Mouse (Mus musculus) liver, embryonic 11.5 days (tissue): ENCODE measurements around the gene Fsip1. TPM values are rescaled to one million over a fixed set of nuclear protein-coding genes. Genes with fewer than 3 reads are reported as not detected.
A peak's percentile ranks its signal among the peaks of the same experiment; 100 is the strongest.

Experiments
- ATAC-seq: fragments of 200-750 bp; cut with Nextera tagmentation; replicated peaks from 2 replicates; pipeline ENCODE4 v1.8.0; 2017; ENCODE audit warnings: moderate number of reproducible peaks, mild to moderate bottlenecking, moderate TSS enrichment, moderate library complexity; ENCODE audit not compliant: low FRiP score
- DNase-seq: peaks from one replicate; pipeline ENCODE4 v3.0.0-alpha.2; 2017; ENCODE audit warnings: low spot score
- H3K27ac ChIP-seq: fragments of 300-500 bp; sonication (generic); 2 replicates; pipeline ENCODE4 v1.5.1; 2014; ENCODE audit warnings: mild to moderate bottlenecking, low read depth, low read length, control low read depth
- H3K27me3 ChIP-seq: fragments of 300-500 bp; sonication (generic); replicated peaks from 2 replicates; pipeline ENCODE4 v1.6.1; 2014; ENCODE audit warnings: low read length, mixed read lengths; ENCODE audit not compliant: control insufficient read depth, insufficient read depth
- H3K36me3 ChIP-seq: fragments of 300-500 bp; sonication (generic); 2 replicates; pipeline ENCODE4 v1.6.1; 2014; ENCODE audit warnings: mild to moderate bottlenecking, low read length, moderate library complexity, mixed read lengths; ENCODE audit not compliant: control insufficient read depth, insufficient read depth
- H3K4me1 ChIP-seq: fragments of 300-500 bp; sonication (generic); replicated peaks from 2 replicates; pipeline ENCODE4 v1.6.1; 2014; ENCODE audit warnings: low read length, mixed read lengths; ENCODE audit not compliant: control insufficient read depth, insufficient read depth
- H3K4me2 ChIP-seq: fragments of 300-500 bp; sonication (generic); 2 replicates; pipeline ENCODE4 v1.6.1; 2014; ENCODE audit warnings: mild to moderate bottlenecking, control low read depth, moderate library complexity
- H3K4me3 ChIP-seq: fragments of 300-500 bp; sonication (generic); 2 replicates; pipeline ENCODE4 v1.5.1; 2014; ENCODE audit warnings: low read depth, low read length, control low read depth
- H3K9ac ChIP-seq: fragments of 300-500 bp; sonication (generic); 2 replicates; pipeline ENCODE4 v1.6.1; 2014; ENCODE audit warnings: low read depth, low read length, control low read depth
- H3K9me3 ChIP-seq: fragments of 300-500 bp; sonication (generic); 2 replicates; pipeline ENCODE4 v1.6.1; 2016; ENCODE audit warnings: low read length, inconsistent platforms, mixed read lengths; ENCODE audit not compliant: control insufficient read depth
- WGBS: fragments of 180-500 bp; shearing (Covaris S2); extraction: QIAGEN DNeasy Blood & Tissue Kit; methylation state at CpG from one replicate; pipeline ENCODE4 v1.1.7; 2014; 5-methylcytosine and 5-hydroxymethylcytosine counted together
- polyA plus RNA-seq: library from polyadenylated mRNA; unstranded; fragments of >200 nt; fragmentation: Nextera tagmentation; extraction: Ambion mirVana; gene quantifications from 2 replicates; pipeline ENCODE4 v1.2.1, GENCODE M21; 2014

The Fsip1 gene
- polyA plus RNA-seq, 1 experiment from 2014 or later, result 0.29 TPM

GRCm38 (mm10) chr2:118205991-118206585 is 50.7 kb downstream of the Fsip1 start:
- Histone ChIP-seq H3K36me3 (no peaks in the 10 kb centered on the region), H3K9me3 (no peaks in the 10 kb centered on the region), H3K27me3 (no peaks in the 10 kb centered on the region), H3K4me2 (no peak overlapping the region), H3K27ac (no peak overlapping the region), H3K4me1 (no peaks in the 10 kb centered on the region), H3K4me3 (no peak overlapping the region), H3K9ac (no peak overlapping the region)
- DNase-seq (no peak), ATAC-seq (no peak)
- 43% methylated on average over 8 of the region's 8 CpGs for WGBS

DNA sequence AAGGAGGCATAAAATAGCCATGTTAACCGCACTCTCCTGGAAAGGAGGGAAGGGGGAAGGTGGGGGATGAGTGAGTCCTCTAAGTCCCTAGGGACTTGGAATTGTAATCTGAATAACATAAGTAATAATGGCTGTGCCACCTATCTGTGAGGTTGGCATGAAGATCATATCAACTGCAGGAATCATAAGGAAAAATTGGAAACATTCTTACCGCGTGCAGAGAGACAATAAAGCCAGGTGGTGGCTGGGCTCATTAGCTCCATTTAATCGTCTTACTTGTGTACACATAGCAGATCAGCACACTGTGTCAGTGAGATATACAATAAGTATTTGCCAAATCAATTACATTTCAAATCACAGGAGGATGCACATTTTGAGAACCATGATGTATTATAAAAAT is 52.1 kb downstream of the Fsip1 start:
- WGBS, result 85% methylated on average over 4 of the region's 4 CpGs
- H3K27me3 ChIP-seq, result no peaks in the 10 kb centered on the region
- no peak overlapping the region for H3K4me3 ChIP-seq
- no peaks in the 10 kb centered on the region for H3K9me3 ChIP-seq
- no peaks in the 10 kb centered on the region for H3K4me1 ChIP-seq
- DNase-seq, result no peak
- no peak for ATAC-seq
- no peaks in the 10 kb centered on the region for H3K36me3 ChIP-seq
- H3K27ac ChIP-seq, result no peak overlapping the region
- no peak overlapping the region for H3K9ac ChIP-seq
- H3K4me2 ChIP-seq, result no peak overlapping the region

DNA sequence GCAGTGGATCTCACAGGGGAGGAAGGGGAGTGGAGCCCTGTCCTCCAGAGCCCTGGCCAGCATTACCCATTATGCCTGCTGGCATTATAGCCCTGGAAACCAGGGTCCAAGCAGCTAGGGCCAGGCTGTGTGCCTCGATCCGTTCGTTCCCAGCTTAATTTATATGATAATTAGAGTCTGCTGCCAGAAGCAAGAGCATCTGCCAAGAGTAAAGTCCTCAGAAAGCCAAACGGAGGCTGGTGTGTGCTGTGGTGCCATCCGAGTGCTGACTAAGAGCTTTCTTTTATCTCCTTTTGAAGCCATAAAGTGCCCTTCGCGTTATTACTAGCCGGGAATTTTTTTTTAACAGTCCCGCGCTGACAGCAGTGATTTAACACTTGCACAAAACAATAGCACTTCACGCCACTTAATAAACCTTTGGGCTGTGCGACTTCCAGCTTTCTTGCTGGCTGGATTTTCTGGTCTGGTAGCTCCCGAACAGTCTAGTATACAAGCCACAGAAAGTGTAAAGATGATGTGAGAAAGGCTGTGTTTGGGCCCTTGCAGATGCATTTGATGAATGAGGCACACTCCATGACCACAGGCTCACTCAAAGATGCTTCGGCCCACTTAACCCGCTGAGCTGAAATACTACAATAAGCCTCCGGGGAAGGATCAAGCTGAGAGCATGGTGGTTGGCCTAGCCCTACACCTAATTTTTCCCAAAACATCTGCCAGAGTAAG is 52.9 kb downstream of the Fsip1 start:
- no peak overlapping the region for H3K4me3 ChIP-seq
- no peak overlapping the region for H3K9ac ChIP-seq

GRCm38 (mm10) chr2:118202934-118203333 is 53.8 kb downstream of the Fsip1 start:
- WGBS, result 64% methylated on average over 2 of the region's 2 CpGs
- ATAC-seq, result no peak
- no peak for DNase-seq
- no peak overlapping the region for H3K9ac ChIP-seq
- H3K4me1 ChIP-seq, result no peaks in the 10 kb centered on the region
- no peak overlapping the region for H3K4me2 ChIP-seq
- H3K4me3 ChIP-seq, result no peak overlapping the region
- H3K36me3 ChIP-seq, result no peaks in the 10 kb centered on the region
- no peaks in the 10 kb centered on the region for H3K27me3 ChIP-seq
- no peaks in the 10 kb centered on the region for H3K9me3 ChIP-seq
- H3K27ac ChIP-seq, result no peak overlapping the region

More for the DNA sequence above, 52.9 kb downstream of the Fsip1 start:
- Histone ChIP-seq H3K4me1 (no peaks in the 10 kb centered on the region), H3K36me3 (no peaks in the 10 kb centered on the region), H3K27me3 (no peaks in the 10 kb centered on the region), H3K9me3 (no peaks in the 10 kb centered on the region), H3K4me2 (no peak overlapping the region), H3K27ac (no peak overlapping the region)
- 43% methylated on average over 16 of the region's 16 CpGs for WGBS
- DNase-seq (no peak), ATAC-seq (no peak)

- H3K4me3 ChIP-seq, result no peak overlapping the region
- H3K4me2 ChIP-seq, result no peak overlapping the region
- no peak; the same call in 1 of the 2 replicates for ATAC-seq
- H3K27ac ChIP-seq, result no peak overlapping the region
- H3K27me3 ChIP-seq, result no peaks in the 10 kb centered on the region
- no peaks in the 10 kb centered on the region for H3K4me1 ChIP-seq
- H3K36me3 ChIP-seq, result no peaks in the 10 kb centered on the region
- DNase-seq, result no peak
- no peaks in the 10 kb centered on the region for H3K9me3 ChIP-seq
- no peak overlapping the region for H3K9ac ChIP-seq
Observed at GRCm38 (mm10) chr2:118201983-118202382, 54.8 kb downstream of the Fsip1 start.

- ATAC-seq (0 out of 2 replicates have a peak, but pooled peaks have one; percentile 47), DNase-seq (peak; percentile 58)
- 11% methylated on average over 5 of the region's 5 CpGs for WGBS
- no peak overlapping the region for H3K4me3 ChIP-seq
- H3K9me3 ChIP-seq, result no peaks in the 10 kb centered on the region
- H3K27me3 ChIP-seq, result no peaks in the 10 kb centered on the region
- H3K4me2 ChIP-seq, result no peak overlapping the region
- no peaks in the 10 kb centered on the region for H3K4me1 ChIP-seq
- no peak overlapping the region for H3K9ac ChIP-seq
- no peaks in the 10 kb centered on the region for H3K36me3 ChIP-seq
- no peak overlapping the region for H3K27ac ChIP-seq
Observed at GRCm38 (mm10) chr2:118199867-118200266, 56.9 kb downstream of the Fsip1 start.

GRCm38 (mm10) chr2:118196966-118197365 is 59.8 kb downstream of the Fsip1 start:
- DNase-seq (no peak), ATAC-seq (no peak)
- H3K4me3 ChIP-seq, result no peak overlapping the region
- no peak overlapping the region for H3K9ac ChIP-seq
- no peaks in the 10 kb centered on the region for H3K4me1 ChIP-seq
- 79% methylated on average over 3 of the region's 3 CpGs for WGBS
- no peaks in the 10 kb centered on the region for H3K36me3 ChIP-seq
- no peak overlapping the region for H3K4me2 ChIP-seq
- no peaks in the 10 kb centered on the region for H3K9me3 ChIP-seq
- H3K27me3 ChIP-seq, result no peaks in the 10 kb centered on the region
- H3K27ac ChIP-seq, result no peak overlapping the region

GRCm38 (mm10) chr2:118182136-118182535 is 74.6 kb downstream of the Fsip1 start:
- DNase-seq (no peak), ATAC-seq (no peak)
- 83% methylated on average over 2 of the region's 2 CpGs for WGBS
- H3K36me3 ChIP-seq, result no peaks in the 10 kb centered on the region
- H3K4me3 ChIP-seq, result no peak overlapping the region
- no peaks in the 10 kb centered on the region for H3K4me1 ChIP-seq
- no peak overlapping the region for H3K9ac ChIP-seq
- no peaks in the 10 kb centered on the region for H3K27me3 ChIP-seq
- no peak overlapping the region for H3K27ac ChIP-seq
- H3K4me2 ChIP-seq, result no peak overlapping the region
- H3K9me3 ChIP-seq, result no peaks in the 10 kb centered on the region
